Mouse (Mus musculus) spleen, adult 2 months (tissue): ENCODE results near the gene Gm6993. TPM values are rescaled to one million over a fixed set of nuclear protein-coding genes. Genes with fewer than 3 reads are reported as not detected.

Experiments used
- DNase-seq, 2 experiments: peaks; one replicate each; pipeline versions ENCODE4 v3.0.0 to v3.0.0-alpha.2; 2012 to 2021; ENCODE audit warnings: low spot score in 2 of 2, low read depth in 1 of 2
- H3K27ac ChIP-seq: fragments of 200-500 bp; 2 replicates; pipeline ENCODE4 v1.5.1; 2012; ENCODE audit warnings: low read length, inconsistent platforms; ENCODE audit not compliant: insufficient read depth
- H3K27me3 ChIP-seq: fragments of 200-500 bp; 2 replicates; pipeline ENCODE4 v1.6.1; 2012; ENCODE audit warnings: mild to moderate bottlenecking, moderate library complexity, low read length, inconsistent platforms; ENCODE audit not compliant: control insufficient read depth, insufficient read depth
- H3K36me3 ChIP-seq: fragments of 200-500 bp; 2 replicates; pipeline ENCODE4 v1.6.1; 2012; ENCODE audit warnings: mild to moderate bottlenecking, low read length, inconsistent platforms; ENCODE audit not compliant: control insufficient read depth, insufficient read depth
- H3K4me1 ChIP-seq: fragments of 200-500 bp; 2 replicates; pipeline ENCODE4 v1.6.1; 2011; ENCODE audit warnings: inconsistent platforms; ENCODE audit not compliant: control insufficient read depth, insufficient read depth, insufficient read length
- H3K4me3 ChIP-seq: fragments of 200-500 bp; 2 replicates; pipeline ENCODE4 v1.5.1; 2011; ENCODE audit warnings: mild to moderate bottlenecking, inconsistent platforms; ENCODE audit not compliant: insufficient read depth, insufficient read length; ENCODE audit errors: extremely low read depth
- CTCF ChIP-seq: fragments of 200-500 bp; IDR thresholded peaks from 2 replicates; pipeline ENCODE4 v1.5.1; 2011; ENCODE audit warnings: mild to moderate bottlenecking, inconsistent platforms; ENCODE audit not compliant: insufficient read depth, insufficient read length, insufficient replicate concordance; ENCODE audit errors: extremely low read depth
- POLR2A ChIP-seq: fragments of 200-500 bp; IDR thresholded peaks from 2 replicates; pipeline ENCODE4 v1.6.1; 2011; ENCODE audit warnings: low read depth, low read length, inconsistent platforms
- WGBS: fragments of 180-500 bp; shearing (Covaris S2); methylation state at CpG from one replicate; pipeline ENCODE4 v1.1.7; 2018; 5-methylcytosine and 5-hydroxymethylcytosine counted together
- polyA plus RNA-seq: library from polyadenylated mRNA; depleted of rRNA; stranded (reverse); fragments of >200 nt; gene quantifications from 2 replicates; pipeline ENCODE4 v1.2.3, GENCODE M21; 2012

Gene Gm6993
- polyA plus RNA-seq, 1 experiment: not detected

DNA sequence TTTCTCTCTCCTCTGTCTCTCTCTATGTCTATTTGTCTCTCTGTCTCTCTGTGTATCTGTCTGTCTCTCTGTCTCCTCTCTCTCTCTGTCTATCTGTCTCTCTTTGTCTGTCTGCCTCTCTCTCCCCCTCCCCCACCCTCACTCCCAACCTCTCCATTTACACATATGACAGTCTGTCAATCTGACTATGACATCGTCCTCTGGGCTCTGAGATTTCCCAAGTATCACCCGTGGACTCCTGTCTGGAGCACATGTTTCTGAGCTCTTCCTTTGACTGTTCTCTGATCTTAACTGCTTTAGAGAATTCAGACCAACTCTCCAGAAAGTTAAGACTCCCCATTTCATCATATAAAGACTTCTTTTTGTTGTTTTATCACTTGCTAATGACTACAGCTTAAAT, 18.3 kb upstream of the Gm6993 start:
- no peak for TF ChIP-seq CTCF
- DNase-seq: no peak
- Histone ChIP-seq H3K27ac (no peak overlapping the region), H3K27me3 (no peaks in the 10 kb centered on the region), H3K4me3 (no peak overlapping the region), H3K36me3 (no peaks in the 10 kb centered on the region), H3K4me1 (no peaks in the 10 kb centered on the region)
- 71% methylated on average over 2 of the region's 2 CpGs for WGBS

DNA sequence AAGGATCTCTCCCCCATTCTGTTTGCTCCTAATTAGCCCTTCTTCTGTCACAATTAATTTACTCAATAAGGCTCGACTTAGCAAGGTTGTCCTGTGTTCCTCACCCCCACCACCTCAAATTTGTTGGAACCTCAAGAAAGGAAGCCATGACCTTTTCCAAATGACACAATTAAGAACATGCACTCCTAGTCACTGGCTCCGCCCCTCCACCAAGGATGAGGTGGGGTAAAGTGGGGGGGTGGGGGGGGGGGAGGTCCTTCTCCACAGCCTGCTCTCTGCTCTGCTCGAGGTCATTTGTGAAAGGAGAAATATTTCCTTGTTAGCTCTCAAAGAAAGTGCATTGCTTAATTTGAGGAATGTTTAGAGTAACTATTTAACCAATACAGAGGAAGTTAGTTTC, 17.8 kb upstream of the Gm6993 start:
- WGBS: 38% methylated on average over 3 of the region's 3 CpGs
- DNase-seq: no peak

DNA sequence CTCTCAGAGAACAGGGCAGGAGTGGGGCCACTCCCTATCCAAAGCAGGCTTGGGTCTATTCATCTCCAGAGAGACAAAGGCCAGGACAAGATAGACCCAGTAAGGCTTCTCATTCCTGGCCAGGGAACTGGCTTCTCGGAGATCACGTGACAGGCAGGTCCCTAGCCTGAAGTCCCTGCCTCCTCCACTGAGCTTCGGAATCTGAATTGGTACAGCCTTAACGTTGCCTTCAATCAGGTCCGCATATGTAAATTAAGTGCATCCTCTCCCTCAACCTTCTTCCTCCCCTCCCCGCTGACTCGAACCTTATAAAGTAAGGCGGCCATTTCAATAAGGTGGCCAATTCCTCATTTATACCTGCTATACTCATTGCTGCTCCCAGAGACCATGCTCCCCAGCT, 15.1 kb upstream of the Gm6993 start:
- TF ChIP-seq POLR2A (no peak), CTCF (no peak)
- H3K27me3 ChIP-seq: no peaks in the 10 kb centered on the region
- DNase-seq: no peak
- no peak overlapping the region for H3K4me3 ChIP-seq
- no peaks in the 10 kb centered on the region for H3K36me3 ChIP-seq
- 69% methylated on average over 8 of the region's 8 CpGs for WGBS
- H3K27ac ChIP-seq: no peak overlapping the region
- no peaks in the 10 kb centered on the region for H3K4me1 ChIP-seq

More for the DNA sequence above, 17.8 kb upstream of the Gm6993 start:
- Histone ChIP-seq H3K27me3 (no peaks in the 10 kb centered on the region), H3K4me1 (no peaks in the 10 kb centered on the region), H3K27ac (no peak overlapping the region), H3K4me3 (no peak overlapping the region), H3K36me3 (no peaks in the 10 kb centered on the region)
- TF ChIP-seq CTCF: no peak
- TF ChIP-seq POLR2A: no peak

DNA sequence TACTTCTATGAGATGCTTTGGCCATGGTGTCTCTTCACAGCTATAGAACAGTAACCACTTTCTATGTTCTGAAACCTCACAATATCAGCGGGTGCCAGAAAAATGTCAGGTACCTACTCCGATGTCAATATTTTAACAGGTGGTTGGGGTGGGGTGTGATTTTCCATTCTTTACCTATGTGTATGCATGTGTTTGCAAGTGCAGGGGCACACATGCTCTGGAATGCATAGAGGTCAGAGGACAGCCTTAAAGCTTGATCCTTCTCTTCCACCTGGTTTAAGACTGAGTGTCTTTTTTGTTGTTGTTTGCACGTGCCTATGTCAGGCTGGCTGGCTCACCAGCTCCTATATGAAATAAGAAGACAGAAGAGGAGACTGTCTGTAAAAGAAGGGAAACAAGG, 13.4 kb upstream of the Gm6993 start:
- DNase-seq: no peak
- Histone ChIP-seq H3K36me3 (no peaks in the 10 kb centered on the region), H3K4me1 (no peaks in the 10 kb centered on the region), H3K27me3 (no peaks in the 10 kb centered on the region), H3K4me3 (no peak overlapping the region), H3K27ac (no peak overlapping the region)
- TF ChIP-seq CTCF (no peak), POLR2A (no peak)
- 91% methylated on average over 3 of the region's 3 CpGs for WGBS

DNA sequence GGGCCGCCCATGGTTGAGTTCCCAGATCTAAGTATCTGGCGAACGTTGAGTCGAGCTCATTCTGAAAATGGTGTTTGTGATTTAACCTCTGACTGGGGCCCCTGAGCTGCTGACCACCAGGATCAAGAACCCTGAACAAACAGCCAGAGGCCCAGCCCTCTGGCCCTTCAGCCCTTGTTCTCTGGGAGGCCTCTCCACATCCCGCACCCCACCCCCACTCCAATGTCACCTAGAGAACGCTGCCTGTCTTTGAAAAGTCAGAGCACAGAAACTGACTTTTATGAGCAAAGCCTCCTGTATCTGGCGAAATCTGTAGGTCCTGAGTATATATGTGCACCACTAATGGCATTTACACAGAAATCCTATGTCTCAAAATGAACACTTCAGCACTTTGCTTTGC, 11.7 kb upstream of the Gm6993 start:
- Histone ChIP-seq H3K36me3 (no peaks in the 10 kb centered on the region), H3K27me3 (no peaks in the 10 kb centered on the region), H3K4me1 (no peaks in the 10 kb centered on the region), H3K4me3 (no peak overlapping the region), H3K27ac (no peak overlapping the region)
- TF ChIP-seq POLR2A (no peak), CTCF (no peak)
- DNase-seq: no peak
- 84% methylated on average over 7 of the region's 7 CpGs for WGBS

DNA sequence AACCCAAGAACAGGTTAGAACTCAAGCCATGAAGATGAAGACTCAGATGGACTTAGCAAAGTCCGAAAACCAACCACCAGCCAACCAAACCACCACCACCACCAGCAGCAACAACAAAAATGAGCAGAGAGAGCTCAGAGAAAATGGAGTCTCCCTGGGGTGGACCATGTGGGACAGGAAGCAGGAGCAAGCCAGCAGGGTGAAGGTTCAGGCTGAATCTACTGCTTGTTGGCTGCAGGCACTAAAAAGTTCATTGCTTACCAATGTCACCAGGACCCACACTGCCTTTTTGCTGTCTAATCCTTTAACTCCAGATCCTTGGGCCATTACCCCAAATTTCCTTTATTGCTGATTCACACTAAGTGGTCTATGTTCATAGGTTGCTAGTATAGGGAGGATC, 7.9 kb upstream of the Gm6993 start:
- no peak for DNase-seq
- H3K27me3 ChIP-seq: no peaks in the 10 kb centered on the region
- H3K4me1 ChIP-seq: no peaks in the 10 kb centered on the region
- H3K36me3 ChIP-seq: no peaks in the 10 kb centered on the region
- no peak overlapping the region for H3K27ac ChIP-seq
- no peak for TF ChIP-seq CTCF
- no peak for TF ChIP-seq POLR2A
- H3K4me3 ChIP-seq: no peak overlapping the region
- WGBS: 92% methylated on average over 1 of the region's 1 CpGs

DNA sequence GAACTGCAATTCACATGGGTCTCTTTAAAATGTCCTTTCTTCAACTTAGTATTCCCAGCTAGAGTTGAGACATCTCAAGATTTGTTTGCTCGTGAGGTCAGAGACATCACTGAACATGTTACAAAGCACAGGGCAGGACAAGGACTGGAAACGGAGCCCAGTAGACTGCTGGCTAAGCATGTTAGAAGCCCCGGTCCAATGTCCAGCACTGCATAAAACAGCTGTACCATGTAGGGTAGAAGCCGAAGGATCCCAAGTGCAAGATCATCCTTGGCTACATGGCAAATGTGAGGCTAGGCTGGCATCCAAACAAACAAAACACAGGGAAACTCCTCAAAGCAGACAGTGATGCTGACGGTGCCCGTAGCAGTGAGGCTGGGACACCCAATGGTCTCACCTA, 5.6 kb upstream of the Gm6993 start:
- no peaks in the 10 kb centered on the region for H3K36me3 ChIP-seq
- no peak overlapping the region for H3K27ac ChIP-seq
- no peak for TF ChIP-seq POLR2A
- no peak for TF ChIP-seq CTCF
- no peak for DNase-seq
- H3K27me3 ChIP-seq: no peaks in the 10 kb centered on the region
- H3K4me3 ChIP-seq: no peak overlapping the region
- H3K4me1 ChIP-seq: no peaks in the 10 kb centered on the region
- 92% methylated on average over 6 of the region's 6 CpGs for WGBS
